Mouse (Mus musculus): ENCODE measurements around the gene Eif4h. TPM values are rescaled to one million over a fixed set of nuclear protein-coding genes. Genes with fewer than 3 reads are reported as not detected.

Gene Eif4h
- polyA plus RNA-seq, 1 experiment: 183 TPM

GRCm38 (mm10) chr5:134615780-134616179 lies 23.5 kb downstream of the Eif4h start:
- Histone ChIP-seq H3K27me3 (ENCODE audit: control insufficient read depth, insufficient read depth, low read length) (no peaks in the 10 kb centered on the region), H3K27ac (ENCODE audit: control insufficient read depth, insufficient read depth, low read depth, low read length) (no peak overlapping the region), H3K36me3 (ENCODE audit: control insufficient read depth, insufficient read depth, low read length) (no peaks in the 10 kb centered on the region), H3K4me3 (ENCODE audit: control insufficient read depth, low read depth, low read length) (no peak overlapping the region), H3K4me1 (ENCODE audit: control insufficient read depth, insufficient read depth, low read length) (no peaks in the 10 kb centered on the region; the same call in 1 of the 2 replicates)
- TF ChIP-seq CTCF (IDR thresholded peaks at IDR 0.05; ENCODE audit: control insufficient read depth, insufficient read depth, insufficient replicate concordance, low read depth, low read length) (no peak), POLR2A (IDR thresholded peaks at IDR 0.05; ENCODE audit: control insufficient read depth, low read depth, low read length) (no peak)

GRCm38 (mm10) chr5:134615380-134615779 lies 23.9 kb downstream of the Eif4h start:
- Histone ChIP-seq H3K4me1 (ENCODE audit: control insufficient read depth, insufficient read depth, low read length) (no peaks in the 10 kb centered on the region; the same call in 1 of the 2 replicates), H3K27ac (ENCODE audit: control insufficient read depth, insufficient read depth, low read depth, low read length) (no peak overlapping the region), H3K4me3 (ENCODE audit: control insufficient read depth, low read depth, low read length) (no peak overlapping the region), H3K27me3 (ENCODE audit: control insufficient read depth, insufficient read depth, low read length) (no peaks in the 10 kb centered on the region), H3K36me3 (ENCODE audit: control insufficient read depth, insufficient read depth, low read length) (no peaks in the 10 kb centered on the region)
- TF ChIP-seq POLR2A (IDR thresholded peaks at IDR 0.05; ENCODE audit: control insufficient read depth, low read depth, low read length): no peak
- TF ChIP-seq CTCF (IDR thresholded peaks at IDR 0.05; ENCODE audit: control insufficient read depth, insufficient read depth, insufficient replicate concordance, low read depth, low read length): no peak

GRCm38 (mm10) chr5:134614802-134615201 lies 24.5 kb downstream of the Eif4h start, which contains the start of gene Lat2:
Gene Lat2, minus strand, starts transcription at chr5:134615025.
- H3K27ac ChIP-seq (ENCODE audit: control insufficient read depth, insufficient read depth, low read depth, low read length): no peak within 1 kb of the TSS; the same call in 1 of the 2 replicates
- H3K4me1 ChIP-seq (ENCODE audit: control insufficient read depth, insufficient read depth, low read length): peaks cover 4% of the 10 kb centered on the region; the same call in 1 of the 2 replicates
- TF ChIP-seq POLR2A (IDR thresholded peaks at IDR 0.05; ENCODE audit: control insufficient read depth, low read depth, low read length) (no peak), CTCF (IDR thresholded peaks at IDR 0.05; ENCODE audit: control insufficient read depth, insufficient read depth, insufficient replicate concordance, low read depth, low read length) (no peak)
- no peaks in the 10 kb centered on the region for H3K36me3 ChIP-seq (ENCODE audit: control insufficient read depth, insufficient read depth, low read length)
- H3K4me3 ChIP-seq (ENCODE audit: control insufficient read depth, low read depth, low read length): no peak within 1 kb of the TSS
- H3K27me3 ChIP-seq (ENCODE audit: control insufficient read depth, insufficient read depth, low read length): no peaks in the 10 kb centered on the region

GRCm38 (mm10) chr5:134614296-134614695 lies 25.0 kb downstream of the Eif4h start:
- Histone ChIP-seq H3K27ac (ENCODE audit: control insufficient read depth, insufficient read depth, low read depth, low read length) (no peak overlapping the region; the same call in 1 of the 2 replicates), H3K27me3 (ENCODE audit: control insufficient read depth, insufficient read depth, low read length) (no peaks in the 10 kb centered on the region), H3K4me1 (ENCODE audit: control insufficient read depth, insufficient read depth, low read length) (peaks cover 4% of the 10 kb centered on the region), H3K36me3 (ENCODE audit: control insufficient read depth, insufficient read depth, low read length) (no peaks in the 10 kb centered on the region), H3K4me3 (ENCODE audit: control insufficient read depth, low read depth, low read length) (no peak overlapping the region)
- TF ChIP-seq POLR2A (IDR thresholded peaks at IDR 0.05; ENCODE audit: control insufficient read depth, low read depth, low read length) (no peak), CTCF (IDR thresholded peaks at IDR 0.05; ENCODE audit: control insufficient read depth, insufficient read depth, insufficient replicate concordance, low read depth, low read length) (no peak)

GRCm38 (mm10) chr5:134613727-134614126 lies 25.6 kb downstream of the Eif4h start:
- Histone ChIP-seq H3K27ac (ENCODE audit: control insufficient read depth, insufficient read depth, low read depth, low read length) (no peak overlapping the region), H3K27me3 (ENCODE audit: control insufficient read depth, insufficient read depth, low read length) (no peaks in the 10 kb centered on the region), H3K36me3 (ENCODE audit: control insufficient read depth, insufficient read depth, low read length) (no peaks in the 10 kb centered on the region), H3K4me1 (ENCODE audit: control insufficient read depth, insufficient read depth, low read length) (peaks cover 5% of the 10 kb centered on the region), H3K4me3 (ENCODE audit: control insufficient read depth, low read depth, low read length) (no peak overlapping the region)
- TF ChIP-seq CTCF (IDR thresholded peaks at IDR 0.05; ENCODE audit: control insufficient read depth, insufficient read depth, insufficient replicate concordance, low read depth, low read length) (no peak), POLR2A (IDR thresholded peaks at IDR 0.05; ENCODE audit: control insufficient read depth, low read depth, low read length) (no peak)

- no peaks in the 10 kb centered on the region for H3K36me3 ChIP-seq (ENCODE audit: control insufficient read depth, insufficient read depth, low read length)
- no peak overlapping the region for H3K4me3 ChIP-seq (ENCODE audit: control insufficient read depth, low read depth, low read length)
- TF ChIP-seq POLR2A (IDR thresholded peaks at IDR 0.05; ENCODE audit: control insufficient read depth, low read depth, low read length): no peak
- no peak for TF ChIP-seq CTCF (IDR thresholded peaks at IDR 0.05; ENCODE audit: control insufficient read depth, insufficient read depth, insufficient replicate concordance, low read depth, low read length)
- no peaks in the 10 kb centered on the region for H3K27me3 ChIP-seq (ENCODE audit: control insufficient read depth, insufficient read depth, low read length)
- peaks cover 9% of the 10 kb centered on the region for H3K4me1 ChIP-seq (ENCODE audit: control insufficient read depth, insufficient read depth, low read length)
- no peak overlapping the region for H3K27ac ChIP-seq (ENCODE audit: control insufficient read depth, insufficient read depth, low read depth, low read length)
Observed at GRCm38 (mm10) chr5:134611810-134612521, 27.3 kb downstream of the Eif4h start.

- Histone ChIP-seq H3K4me3 (ENCODE audit: control insufficient read depth, low read depth, low read length) (peak overlapping the region; percentile 48), H3K4me1 (ENCODE audit: control insufficient read depth, insufficient read depth, low read length) (peaks cover 9% of the 10 kb centered on the region), H3K27ac (ENCODE audit: control insufficient read depth, insufficient read depth, low read depth, low read length) (no peak overlapping the region; the same call in 1 of the 2 replicates), H3K36me3 (ENCODE audit: control insufficient read depth, insufficient read depth, low read length) (no peaks in the 10 kb centered on the region), H3K27me3 (ENCODE audit: control insufficient read depth, insufficient read depth, low read length) (no peaks in the 10 kb centered on the region)
- TF ChIP-seq POLR2A (IDR thresholded peaks at IDR 0.05; ENCODE audit: control insufficient read depth, low read depth, low read length): no peak
- no peak for TF ChIP-seq CTCF (IDR thresholded peaks at IDR 0.05; ENCODE audit: control insufficient read depth, insufficient read depth, insufficient replicate concordance, low read depth, low read length)
Observed at GRCm38 (mm10) chr5:134609916-134610643, 29.2 kb downstream of the Eif4h start.

Measured in testis, adult 2 months (tissue).